Mouse (Mus musculus) mouse embryonic stem cell (cell line): Measurements from ENCODE around the gene Dnajb4.

Experiments
- in situ Hi-C, 2 experiments: fragments of 300-500 bp; cut with MboI; formaldehyde crosslinking; loops; 1 replicate in 1 of 2; 3 replicates in 1 of 2; pipeline ENCODE4 v1.14.3; 2019 to 2020; ENCODE audit warnings: low sequenced_read_pairs in 2 of 2, low pct_unique_long_range_greater_than_20kb in 1 of 2, mixed read lengths in 1 of 2; ENCODE audit not compliant: unreplicated experiment in 1 of 2

Gene Dnajb4

DNA sequence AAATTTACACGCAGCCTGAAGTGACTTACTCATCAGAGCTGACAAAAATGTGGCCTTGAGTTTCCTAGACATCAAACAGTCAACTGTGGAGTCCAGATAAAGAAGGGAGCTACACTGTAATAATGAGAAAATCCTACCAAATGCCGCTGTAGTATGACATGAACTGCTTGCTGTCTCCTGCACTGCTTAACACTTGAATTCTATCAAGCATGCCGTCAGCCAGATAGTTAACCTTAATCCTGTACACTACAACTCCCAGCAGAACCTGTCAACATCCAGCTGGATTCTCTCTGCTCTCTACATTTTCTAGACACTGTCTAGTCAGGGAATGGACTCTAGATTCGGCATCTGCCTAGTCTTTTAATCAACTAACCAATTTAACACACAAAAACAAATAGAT, 20.8 kb downstream of the Dnajb4 start:
- in situ Hi-C loops, result no loop called here

GRCm38 (mm10) chr3:152186106-152186505, 24.0 kb downstream of the Dnajb4 start:
- in situ Hi-C loops, result no loop called here

- in situ Hi-C loops, result no loop called here
These were observed 26.6 kb downstream of the Dnajb4 start for GRCm38 (mm10) chr3:152183522-152183921.

GRCm38 (mm10) chr3:152180624-152181023, 29.5 kb downstream of the Dnajb4 start:
- in situ Hi-C loops, result no loop called here

DNA sequence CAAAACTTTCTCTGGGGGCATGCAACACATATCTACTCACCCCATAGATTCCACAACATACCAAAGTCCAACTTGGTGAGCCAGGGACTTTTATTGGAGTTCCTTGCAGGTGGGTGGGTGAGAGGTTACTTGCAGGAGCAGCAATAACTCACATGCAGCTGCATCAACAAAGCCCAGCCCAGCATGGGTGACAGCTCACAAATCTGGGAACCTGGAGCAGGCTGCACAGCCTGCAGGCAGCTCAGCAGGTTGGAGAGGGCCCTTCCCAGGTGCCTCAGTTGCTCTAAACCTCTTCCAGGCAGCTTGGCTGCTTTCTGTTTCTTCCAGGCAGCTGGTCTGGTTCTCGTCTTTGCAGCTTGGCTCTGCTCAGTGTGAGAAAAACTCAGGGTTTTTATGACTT, 30.8 kb downstream of the Dnajb4 start:
- in situ Hi-C loops, result no loop called here

- in situ Hi-C loops, result no loop called here
These were observed 31.3 kb downstream of the Dnajb4 start for GRCm38 (mm10) chr3:152178816-152179215.

- in situ Hi-C loops, result no loop called here
These were observed 37.7 kb downstream of the Dnajb4 start for GRCm38 (mm10) chr3:152172322-152172935.

DNA sequence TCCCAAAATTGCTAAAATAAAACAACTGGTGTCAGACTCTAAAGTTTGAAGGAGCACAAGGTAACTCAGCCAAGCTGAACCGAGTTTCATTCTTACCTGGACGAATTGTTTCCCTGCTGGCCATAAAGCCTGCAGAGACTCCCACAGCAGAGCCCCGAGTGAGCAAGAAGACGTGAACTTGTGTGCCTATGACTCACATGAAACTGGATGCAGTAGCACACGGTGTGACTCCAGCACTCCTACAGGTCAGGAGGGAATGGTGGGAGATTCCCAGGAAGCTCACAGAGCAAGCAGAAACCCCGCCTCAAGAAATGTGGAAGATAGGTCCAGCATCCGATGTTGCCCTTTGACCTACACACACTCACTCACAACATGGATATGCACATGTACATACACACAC, 38.2 kb downstream of the Dnajb4 start:
- in situ Hi-C loops, result no loop called here

DNA sequence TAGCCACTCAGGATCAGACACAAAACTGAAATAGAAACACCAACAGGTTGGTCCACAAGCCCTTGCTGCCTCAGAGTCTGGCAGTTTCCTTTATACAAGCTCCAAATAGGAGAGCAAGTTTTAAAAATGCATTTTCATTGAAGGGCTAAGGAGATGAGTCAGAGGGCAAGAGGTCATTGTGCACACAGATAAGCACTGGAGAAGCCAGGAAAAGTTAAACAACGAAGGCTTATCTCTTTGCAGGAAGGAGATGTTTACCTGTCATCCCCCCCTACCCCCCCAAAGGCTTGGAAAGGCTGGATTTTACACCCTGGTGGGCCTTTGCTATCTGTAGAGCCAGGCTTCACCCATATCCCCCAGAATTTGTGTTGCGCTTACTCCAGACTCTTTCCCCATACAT, 38.9 kb downstream of the Dnajb4 start:
- in situ Hi-C loops, result no loop called here

DNA sequence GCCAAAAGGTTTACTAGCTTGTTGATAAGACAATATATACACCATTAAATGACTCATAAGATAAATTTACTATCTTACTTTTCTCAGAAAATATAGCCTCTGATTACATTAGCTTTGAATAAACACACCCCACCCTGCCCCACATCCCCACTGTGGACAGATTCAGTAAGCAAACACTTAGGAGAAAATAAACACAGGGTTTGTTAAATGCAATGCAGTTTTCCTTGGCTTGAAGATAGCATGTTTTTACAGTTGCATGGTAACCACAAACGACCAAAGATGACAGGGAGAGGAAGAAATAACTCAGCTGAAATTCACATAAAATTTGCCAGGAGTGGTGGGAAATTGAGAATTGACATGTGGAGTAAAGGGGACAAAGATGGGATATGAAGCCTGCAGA, 39.7 kb downstream of the Dnajb4 start:
- in situ Hi-C loops, result no loop called here

GRCm38 (mm10) chr3:152168007-152168406, 42.1 kb downstream of the Dnajb4 start:
- in situ Hi-C loops, result no loop called here

DNA sequence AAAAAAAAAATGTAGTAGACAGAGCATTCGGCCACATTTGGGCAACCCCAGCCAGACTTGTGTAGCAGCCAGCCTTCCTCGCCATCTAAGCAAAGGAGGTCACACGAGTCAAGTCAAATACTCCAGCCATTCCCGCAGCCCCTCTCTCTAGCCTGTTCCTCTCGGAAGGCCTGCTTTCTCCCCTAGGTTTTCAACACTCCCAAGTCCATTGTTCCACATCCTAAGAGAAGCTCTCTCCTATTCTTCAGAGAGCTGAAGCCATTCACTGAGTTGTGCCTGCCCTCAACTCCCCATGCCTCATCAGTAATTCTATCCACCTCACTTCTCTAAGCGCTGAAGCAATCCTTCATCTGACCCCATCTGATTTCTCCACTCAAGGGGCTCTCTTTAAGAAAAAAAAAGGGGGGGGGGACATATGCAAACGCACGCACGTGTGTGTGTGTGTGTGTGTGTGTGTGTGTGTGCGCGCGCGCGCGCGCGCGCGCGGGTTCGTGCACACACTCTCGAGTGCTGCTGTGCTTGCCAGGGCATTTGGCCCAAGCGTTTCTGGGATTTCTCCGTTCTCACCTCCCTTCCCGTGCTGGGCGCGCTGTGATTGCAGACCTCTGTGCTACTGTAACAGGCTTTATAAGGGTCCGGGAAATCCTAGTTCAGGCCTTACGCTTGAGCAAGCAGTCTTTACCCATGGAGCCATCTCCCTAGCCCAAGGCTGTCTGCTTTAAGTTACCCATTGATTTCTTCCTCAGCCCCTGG, 43.2 kb downstream of the Dnajb4 start:
- in situ Hi-C loops, result no loop called here

DNA sequence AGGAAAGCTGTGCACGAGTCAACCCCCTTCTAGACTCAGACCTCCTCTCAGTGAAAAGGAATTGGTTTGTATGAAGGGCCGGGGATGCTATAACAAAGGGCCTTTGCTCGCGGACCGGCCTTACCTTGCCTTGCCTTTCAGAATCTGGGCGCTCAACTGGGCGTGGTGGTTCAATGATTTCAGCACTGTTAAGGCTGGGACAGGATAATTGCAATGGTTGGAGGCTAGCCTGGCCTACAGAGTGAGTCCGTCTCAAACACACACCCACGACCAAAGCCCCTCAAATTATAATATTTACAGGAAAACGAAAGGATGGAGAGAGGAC, 44.0 kb downstream of the Dnajb4 start, which contains the start of gene Gipc2:
TSS of gene Gipc2 (minus strand) at position 132 of the 325 bp plus-strand sequence.
- in situ Hi-C loops, result no loop called here

- in situ Hi-C loops, result no loop called here
These were observed 44.6 kb downstream of the Dnajb4 start for GRCm38 (mm10) chr3:152165351-152166098.

- in situ Hi-C loops, result no loop called here
These were observed 45.1 kb downstream of the Dnajb4 start for GRCm38 (mm10) chr3:152165014-152165350.

DNA sequence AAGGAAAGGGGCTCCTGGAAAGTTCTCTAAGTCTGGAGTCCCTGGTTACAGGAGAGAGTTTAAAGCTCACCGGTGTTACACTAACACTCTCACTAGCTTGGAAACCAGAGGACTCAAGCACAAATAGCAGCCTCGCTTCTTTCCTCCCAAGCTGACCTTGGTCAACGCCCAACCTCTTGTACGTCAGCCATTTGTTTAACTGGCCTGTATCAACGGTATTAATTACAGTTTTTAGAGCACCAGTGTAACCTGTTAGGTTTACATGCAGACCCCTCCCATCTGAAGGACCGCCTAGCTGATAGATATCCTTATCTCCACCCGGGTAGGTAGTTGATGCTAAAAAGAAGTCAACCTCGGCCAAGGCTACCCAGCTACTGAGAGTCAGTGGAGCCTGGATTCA, 46.8 kb downstream of the Dnajb4 start:
- in situ Hi-C loops, result no loop called here

DNA sequence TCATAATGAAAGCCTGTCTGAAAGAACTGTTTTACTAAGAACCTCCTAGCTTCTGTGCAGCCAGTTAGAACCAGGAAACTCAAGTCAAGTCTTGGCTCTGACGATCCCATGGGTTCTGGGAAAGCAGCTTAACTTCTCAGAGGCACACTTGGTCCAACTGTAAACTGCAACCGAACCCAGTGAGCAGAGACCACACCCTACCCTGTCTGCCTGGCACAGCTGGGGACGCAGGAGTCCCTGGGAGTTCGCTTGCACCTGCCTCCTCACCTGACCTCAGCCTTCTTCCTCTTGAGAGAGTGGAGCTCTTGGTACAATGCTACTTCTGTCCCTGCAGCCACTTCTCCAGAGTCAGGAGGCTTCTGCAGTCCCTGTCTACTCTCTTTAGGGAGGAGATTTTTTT, 49.5 kb downstream of the Dnajb4 start:
- in situ Hi-C loops, result no loop called here

- in situ Hi-C loops, result no loop called here
These were observed 50.8 kb downstream of the Dnajb4 start for GRCm38 (mm10) chr3:152159321-152159720.

DNA sequence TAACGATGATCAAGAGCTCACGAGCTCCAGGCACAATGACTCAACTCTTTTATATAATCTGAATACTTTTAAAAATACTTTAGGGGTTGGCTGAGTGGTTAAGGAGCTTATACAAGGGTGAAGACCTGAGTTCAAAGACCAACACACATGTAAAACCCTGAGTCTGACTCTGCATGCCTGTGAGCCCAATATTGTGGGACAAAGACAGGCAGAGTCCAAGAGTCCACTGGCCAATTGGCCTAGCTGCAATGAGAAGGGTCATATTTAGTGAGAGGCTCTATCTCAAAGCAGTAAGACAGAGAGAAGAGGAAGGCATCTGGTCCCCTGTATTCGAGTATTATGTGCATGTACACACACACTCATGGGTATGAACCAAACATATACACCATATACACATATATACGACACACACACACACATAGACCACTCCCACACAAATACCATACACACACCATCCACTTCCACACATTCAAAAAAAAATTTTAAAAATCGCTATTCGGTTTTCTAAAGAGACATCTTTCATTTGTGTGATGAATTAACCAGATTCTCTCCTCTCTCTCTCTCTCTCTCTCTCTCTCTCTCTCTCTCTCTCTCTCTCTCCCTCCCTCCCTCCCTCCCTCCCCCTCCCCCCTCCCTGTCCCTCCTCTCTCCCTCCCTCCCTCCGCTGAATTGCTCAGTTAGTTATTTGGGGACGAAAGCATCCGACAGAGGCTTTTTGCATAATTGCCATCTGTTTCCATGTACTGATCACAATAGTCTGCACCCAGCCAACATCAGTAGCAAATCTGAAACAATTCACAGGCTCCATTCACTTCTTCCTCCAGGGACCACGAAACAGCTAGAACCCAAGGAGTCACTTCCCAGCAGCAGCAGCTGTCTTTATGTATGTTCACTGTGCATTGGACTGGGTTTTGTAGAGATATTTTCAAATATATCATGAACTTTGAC, 51.5 kb downstream of the Dnajb4 start:
- in situ Hi-C loops, result no loop called here
